Mouse (Mus musculus) cerebellum, adult 2 months (tissue): ENCODE measurements around the gene Fbl.
"Not testable (repeated sequence)": the region's sequence is repeated elsewhere in the genome, so short reads cannot be mapped to it uniquely, and the experiment has no call there.

ENCODE experiments used
- CTCF ChIP-seq: fragments of 200-500 bp; IDR thresholded peaks from 2 replicates; pipeline ENCODE4 v1.5.1; 2011; ENCODE audit warnings: low read depth, mild to moderate bottlenecking, control low read depth, low read length, moderate library complexity, borderline replicate concordance; ENCODE audit not compliant: insufficient read depth
- POLR2A ChIP-seq: fragments of 200-500 bp; IDR thresholded peaks from 2 replicates; pipeline ENCODE4 v1.6.1; 2011; ENCODE audit warnings: low read length, control low read depth, borderline replicate concordance; ENCODE audit not compliant: insufficient read depth

DNA sequence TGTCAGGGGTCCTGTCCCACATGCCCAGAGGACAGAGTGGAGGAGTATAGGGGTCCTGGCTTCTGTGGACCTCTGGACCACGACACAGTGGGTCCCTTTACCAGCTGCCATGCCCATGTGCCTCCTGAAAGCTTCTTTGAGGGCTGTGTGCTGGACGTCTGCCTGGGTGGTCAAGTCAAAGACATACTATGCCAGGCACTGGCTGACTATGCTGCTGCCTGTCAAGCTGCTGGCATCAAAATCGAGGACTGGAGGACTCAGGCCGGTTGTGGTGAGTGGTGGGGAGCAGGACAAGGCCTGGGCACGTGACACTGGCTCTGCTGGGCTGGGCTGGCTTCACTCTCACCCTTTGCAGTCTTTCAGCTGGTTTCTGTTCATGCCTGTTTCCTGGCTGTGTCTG is 15.9 kb upstream of the Fbl start:
- TF ChIP-seq CTCF, POLR2A: not testable (repeated sequence)
